Mouse (Mus musculus) MEL-GATA-1-ER (cell line): Measurements from ENCODE around the gene Khsrp.

Source experiments
- DNase-seq: peaks from one replicate; pipeline ENCODE4 v3.0.0-alpha.2; 2012; ENCODE audit warnings: low read depth; ENCODE audit errors: extremely low read depth

Khsrp gene

GRCm38 (mm10) chr17:57031661-57032420, 519 bp upstream of the Khsrp start:
- DNase-seq, result peak; percentile 100

GRCm38 (mm10) chr17:57029691-57030090, 1.6 kb downstream of the Khsrp start:
- DNase-seq, result no peak

- DNase-seq, result no peak
Measured at GRCm38 (mm10) chr17:57027471-57027870, 3.9 kb downstream of the Khsrp start.

GRCm38 (mm10) chr17:57020960-57021359, 10.4 kb downstream of the Khsrp start:
- no peak for DNase-seq

- no peak for DNase-seq
Measured at GRCm38 (mm10) chr17:57019693-57020092, 11.6 kb downstream of the Khsrp start.

GRCm38 (mm10) chr17:57012245-57012795, 19.0 kb downstream of the Khsrp start:
- DNase-seq, result no peak

GRCm38 (mm10) chr17:57011236-57012141, 19.8 kb downstream of the Khsrp start, which contains the start of the genes Gtf2f1 and Gm17949:
Gene Gtf2f1 (minus strand): TSS chr17:57011288.
Gene Gm17949 (plus strand): TSS chr17:57011469.
- peak; percentile 96 for DNase-seq

- DNase-seq, result no peak
Measured at GRCm38 (mm10) chr17:57010911-57011235, 20.4 kb downstream of the Khsrp start.

- DNase-seq, result no peak
Measured at GRCm38 (mm10) chr17:57007137-57007905, 24.0 kb downstream of the Khsrp start.

GRCm38 (mm10) chr17:57003994-57004393, 27.3 kb downstream of the Khsrp start:
- DNase-seq, result peak; percentile 32

- no peak for DNase-seq
Measured at GRCm38 (mm10) chr17:57001228-57001627, 30.1 kb downstream of the Khsrp start.

GRCm38 (mm10) chr17:56999968-57000609, 31.2 kb downstream of the Khsrp start, which contains the start of gene Pspn:
Gene Pspn (minus strand): TSS chr17:57000018.
- no peak for DNase-seq

- no peak for DNase-seq
Measured at GRCm38 (mm10) chr17:56999414-56999813, 31.9 kb downstream of the Khsrp start.

- DNase-seq, result peak; percentile 98
Measured at GRCm38 (mm10) chr17:56997029-56997667, 34.2 kb downstream of the Khsrp start, which contains the start of gene Alkbh7. Gene Alkbh7 (plus strand): TSS chr17:56997339.

GRCm38 (mm10) chr17:56996506-56996905, 34.8 kb downstream of the Khsrp start:
- no peak for DNase-seq

GRCm38 (mm10) chr17:56995046-56995445, 36.3 kb downstream of the Khsrp start:
- DNase-seq, result no peak

GRCm38 (mm10) chr17:56990966-56991365, 40.4 kb downstream of the Khsrp start:
- no peak for DNase-seq

GRCm38 (mm10) chr17:56990115-56990746, 41.1 kb downstream of the Khsrp start, which contains the start of gene Clpp:
Gene Clpp (plus strand): TSS chr17:56990305.
- DNase-seq, result peak; percentile 96

GRCm38 (mm10) chr17:56989467-56990114, 41.7 kb downstream of the Khsrp start:
- DNase-seq, result peak; percentile 84
